Mouse (Mus musculus) forebrain, embryonic 15.5 days (tissue): Measurements from ENCODE around the gene Adam3. TPM values are rescaled to one million over a fixed set of nuclear protein-coding genes. Genes with fewer than 3 reads are reported as not detected.

ENCODE experiments used
- ATAC-seq: fragments of 200-750 bp; cut with Nextera tagmentation; replicated peaks from 2 replicates; pipeline ENCODE4 v1.8.0; 2017; ENCODE audit warnings: mild to moderate bottlenecking, moderate TSS enrichment, moderate library complexity
- H3K27ac ChIP-seq: fragments of 300-500 bp; sonication (generic); replicated peaks from 2 replicates; pipeline ENCODE4 v1.5.1; 2015; ENCODE audit warnings: mild to moderate bottlenecking, inconsistent platforms
- H3K27me3 ChIP-seq: fragments of 300-500 bp; sonication (generic); 2 replicates; pipeline ENCODE4 v1.6.1; 2015; ENCODE audit warnings: inconsistent platforms
- H3K36me3 ChIP-seq: fragments of 300-500 bp; sonication (generic); 2 replicates; pipeline ENCODE4 v1.6.1; 2015; ENCODE audit warnings: mild to moderate bottlenecking, inconsistent platforms
- H3K4me1 ChIP-seq: fragments of 300-500 bp; sonication (generic); 2 replicates; pipeline ENCODE4 v1.6.1; 2015; ENCODE audit warnings: inconsistent platforms
- H3K4me2 ChIP-seq: fragments of 300-500 bp; sonication (generic); replicated peaks from 2 replicates; pipeline ENCODE4 v1.6.1; 2015; ENCODE audit warnings: mild to moderate bottlenecking, inconsistent platforms
- H3K4me3 ChIP-seq: fragments of 300-500 bp; sonication (generic); 2 replicates; pipeline ENCODE4 v1.5.1; 2015; ENCODE audit warnings: mild to moderate bottlenecking, inconsistent platforms
- H3K9ac ChIP-seq: fragments of 300-500 bp; sonication (generic); replicated peaks from 2 replicates; pipeline ENCODE4 v1.6.1; 2015; ENCODE audit warnings: mild to moderate bottlenecking, inconsistent platforms
- H3K9me3 ChIP-seq: fragments of 300-500 bp; sonication (generic); 2 replicates; pipeline ENCODE4 v1.6.1; 2016; ENCODE audit warnings: inconsistent platforms
- WGBS: fragments of 180-500 bp; shearing (Covaris S2); methylation state at CpG from one replicate; pipeline ENCODE4 v1.1.7; 2015; ENCODE audit warnings: mixed read lengths; 5-methylcytosine and 5-hydroxymethylcytosine counted together
- polyA plus RNA-seq: library from polyadenylated mRNA; unstranded; fragments of >200 nt; fragmentation: Nextera tagmentation; extraction: Ambion mirVana; gene quantifications from 2 replicates; pipeline ENCODE4 v1.2.1, GENCODE M21; 2015

Adam3 gene
- 0.06 TPM in 1 of 2 replicates, not detected in the other for polyA plus RNA-seq

GRCm38 (mm10) chr8:24725630-24726029, at the start of gene Adam3:
TSS of gene Adam3 (minus strand) at chr8:24725852.
- Histone ChIP-seq H3K27me3 (no peaks in the 10 kb centered on the region), H3K4me3 (no peak within 1 kb of the TSS), H3K36me3 (no peaks in the 10 kb centered on the region), H3K9me3 (no peaks in the 10 kb centered on the region), H3K4me2 (no peak within 1 kb of the TSS), H3K27ac (no peak within 1 kb of the TSS), H3K4me1 (no peaks in the 10 kb centered on the region), H3K9ac (no peak within 1 kb of the TSS)
- ATAC-seq = no peak
- WGBS = 76% methylated on average over 11 of the region's 11 CpGs

GRCm38 (mm10) chr8:24724886-24725626, 596 bp downstream of the Adam3 start:
- 78% methylated on average over 16 of the region's 16 CpGs for WGBS
- Histone ChIP-seq H3K27ac (no peak overlapping the region), H3K36me3 (no peaks in the 10 kb centered on the region), H3K4me2 (no peak overlapping the region), H3K9me3 (no peaks in the 10 kb centered on the region), H3K4me1 (no peaks in the 10 kb centered on the region), H3K4me3 (no peak overlapping the region), H3K9ac (no peak overlapping the region), H3K27me3 (no peaks in the 10 kb centered on the region)
- ATAC-seq = no peak

Other genes with a start within 250 kb of the Adam3 start
- 0.20 and 0.29 TPM in 2 replicates for gene Adam5, start 98.5 kb upstream of the Adam3 start, polyA plus RNA-seq